Mouse (Mus musculus): ENCODE measurements around the gene Usp6nl. TPM values are rescaled to one million over a fixed set of nuclear protein-coding genes. Genes with fewer than 3 reads are reported as not detected.

Gene Usp6nl
- total and polyA plus RNA-seq, 2 experiments from 2014 or later, result 5.7 to 16.7 TPM

GRCm38 (mm10) chr2:6442302-6442701 lies 119.8 kb downstream of the Usp6nl start:
- Histone ChIP-seq H3K27me3 (ENCODE audit: insufficient read depth, low read length) (no peaks in the 10 kb centered on the region), H3K4me1 (ENCODE audit: insufficient read depth, low read length) (no peaks in the 10 kb centered on the region), H3K27ac (ENCODE audit: low read depth, low read length) (no peak overlapping the region), H3K4me2 (ENCODE audit: low read depth, low read length, poor library complexity, severe bottlenecking) (no peak overlapping the region), H3K36me3 (ENCODE audit: insufficient read depth, low read length) (peaks cover 24% of the 10 kb centered on the region), H3K9me3 (ENCODE audit: low read length) (no peaks in the 10 kb centered on the region), H3K4me3 (ENCODE audit: low read depth, low read length) (no peak overlapping the region), H3K9ac (replicated peaks; ENCODE audit: low read length, poor library complexity, severe bottlenecking) (no peak overlapping the region)
- WGBS, result 90% methylated on average over 10 of the region's 10 CpGs
- no peak for TF ChIP-seq CTCF (IDR thresholded peaks at IDR 0.05)
- DNase-seq (ENCODE audit: low spot score) (no peak), ATAC-seq (ENCODE audit: low FRiP score) (no peak)

- DNase-seq (ENCODE audit: low spot score), result no peak
- WGBS, result 94% methylated on average over 4 of the region's 4 CpGs
- no peak overlapping the region for H3K9ac ChIP-seq (replicated peaks; ENCODE audit: low read length, poor library complexity, severe bottlenecking)
Measured at GRCm38 (mm10) chr2:6444015-6444414, 121.5 kb downstream of the Usp6nl start.

GRCm38 (mm10) chr2:6444723-6445169 lies 122.3 kb downstream of the Usp6nl start:
- no peak overlapping the region for H3K9ac ChIP-seq (replicated peaks; ENCODE audit: low read length, poor library complexity, severe bottlenecking)
- H3K27ac ChIP-seq (ENCODE audit: low read depth, low read length), result no peak overlapping the region
- no peaks in the 10 kb centered on the region for H3K4me1 ChIP-seq (ENCODE audit: insufficient read depth, low read length)
- H3K4me2 ChIP-seq (ENCODE audit: low read depth, low read length, poor library complexity, severe bottlenecking), result no peak overlapping the region
- ATAC-seq (ENCODE audit: low FRiP score) (no peak), DNase-seq (ENCODE audit: low spot score) (no peak)
- H3K4me3 ChIP-seq (ENCODE audit: low read depth, low read length), result no peak overlapping the region
- 86% methylated on average over 4 of the region's 4 CpGs for WGBS
- H3K27me3 ChIP-seq (ENCODE audit: insufficient read depth, low read length), result no peaks in the 10 kb centered on the region
- H3K36me3 ChIP-seq (ENCODE audit: insufficient read depth, low read length), result peaks cover 24% of the 10 kb centered on the region
- TF ChIP-seq CTCF (IDR thresholded peaks at IDR 0.05), result no peak
- H3K9me3 ChIP-seq (ENCODE audit: low read length), result no peaks in the 10 kb centered on the region

More at GRCm38 (mm10) chr2:6444015-6444414, 121.5 kb downstream of the Usp6nl start:
- Histone ChIP-seq H3K27me3 (ENCODE audit: insufficient read depth, low read length) (no peaks in the 10 kb centered on the region), H3K9me3 (ENCODE audit: low read length) (no peaks in the 10 kb centered on the region), H3K27ac (ENCODE audit: low read depth, low read length) (no peak overlapping the region), H3K4me3 (ENCODE audit: low read depth, low read length) (no peak overlapping the region), H3K4me2 (ENCODE audit: low read depth, low read length, poor library complexity, severe bottlenecking) (no peak overlapping the region), H3K36me3 (ENCODE audit: insufficient read depth, low read length) (peaks cover 24% of the 10 kb centered on the region), H3K4me1 (ENCODE audit: insufficient read depth, low read length) (no peaks in the 10 kb centered on the region)
- no peak for TF ChIP-seq CTCF (IDR thresholded peaks at IDR 0.05)
- ATAC-seq (ENCODE audit: low FRiP score), result no peak

GRCm38 (mm10) chr2:6445858-6446257 lies 123.4 kb downstream of the Usp6nl start:
- ATAC-seq (ENCODE audit: low FRiP score), result no peak
- no peak for DNase-seq (ENCODE audit: low spot score)
- peak; percentile 30 for TF ChIP-seq CTCF (IDR thresholded peaks at IDR 0.05)
- H3K9me3 ChIP-seq (ENCODE audit: low read length), result no peaks in the 10 kb centered on the region
- H3K27me3 ChIP-seq (ENCODE audit: insufficient read depth, low read length), result no peaks in the 10 kb centered on the region
- 77% methylated on average over 4 of the region's 4 CpGs for WGBS
- H3K4me1 ChIP-seq (ENCODE audit: insufficient read depth, low read length), result no peaks in the 10 kb centered on the region
- peaks cover 17% of the 10 kb centered on the region for H3K36me3 ChIP-seq (ENCODE audit: insufficient read depth, low read length)
- H3K27ac ChIP-seq (ENCODE audit: low read depth, low read length), result no peak overlapping the region
- H3K4me3 ChIP-seq (ENCODE audit: low read depth, low read length), result no peak overlapping the region
- H3K4me2 ChIP-seq (ENCODE audit: low read depth, low read length, poor library complexity, severe bottlenecking), result no peak overlapping the region
- H3K9ac ChIP-seq (replicated peaks; ENCODE audit: low read length, poor library complexity, severe bottlenecking), result no peak overlapping the region

GRCm38 (mm10) chr2:6448880-6449279 lies 126.4 kb downstream of the Usp6nl start:
- no peak for ATAC-seq (ENCODE audit: low FRiP score)
- H3K4me3 ChIP-seq (ENCODE audit: low read depth, low read length), result no peak overlapping the region
- no peak overlapping the region for H3K27ac ChIP-seq (ENCODE audit: low read depth, low read length)
- no peak for DNase-seq (ENCODE audit: low spot score)
- H3K9me3 ChIP-seq (ENCODE audit: low read length), result no peaks in the 10 kb centered on the region
- no peaks in the 10 kb centered on the region for H3K27me3 ChIP-seq (ENCODE audit: insufficient read depth, low read length)
- no peak overlapping the region for H3K4me2 ChIP-seq (ENCODE audit: low read depth, low read length, poor library complexity, severe bottlenecking)
- no peaks in the 10 kb centered on the region for H3K4me1 ChIP-seq (ENCODE audit: insufficient read depth, low read length)
- no peak overlapping the region for H3K9ac ChIP-seq (replicated peaks; ENCODE audit: low read length, poor library complexity, severe bottlenecking)
- H3K36me3 ChIP-seq (ENCODE audit: insufficient read depth, low read length), result peaks cover 3% of the 10 kb centered on the region; the same call in 1 of the 2 replicates
- TF ChIP-seq CTCF (IDR thresholded peaks at IDR 0.05), result no peak
- 94% methylated on average over 2 of the region's 2 CpGs for WGBS

- 59% methylated on average over 3 of the region's 3 CpGs for WGBS
- H3K4me2 ChIP-seq (ENCODE audit: low read depth, low read length, poor library complexity, severe bottlenecking), result no peak overlapping the region
- ATAC-seq (ENCODE audit: low FRiP score) (no peak), DNase-seq (ENCODE audit: low spot score) (no peak)
- no peaks in the 10 kb centered on the region for H3K9me3 ChIP-seq (ENCODE audit: low read length)
- no peak for TF ChIP-seq CTCF (IDR thresholded peaks at IDR 0.05)
- no peak overlapping the region for H3K4me3 ChIP-seq (ENCODE audit: low read depth, low read length)
- H3K4me1 ChIP-seq (ENCODE audit: insufficient read depth, low read length), result no peaks in the 10 kb centered on the region
- no peak overlapping the region for H3K9ac ChIP-seq (replicated peaks; ENCODE audit: low read length, poor library complexity, severe bottlenecking)
- peaks cover 1% of the 10 kb centered on the region; the same call in 1 of the 2 replicates for H3K36me3 ChIP-seq (ENCODE audit: insufficient read depth, low read length)
- no peak overlapping the region for H3K27ac ChIP-seq (ENCODE audit: low read depth, low read length)
- no peaks in the 10 kb centered on the region for H3K27me3 ChIP-seq (ENCODE audit: insufficient read depth, low read length)
Measured at GRCm38 (mm10) chr2:6449656-6450055, 127.2 kb downstream of the Usp6nl start.
